Mouse (Mus musculus) cortical plate, adult 2 months (tissue): ENCODE results near the gene Got1.

Experiments
- CTCF ChIP-seq: fragments of 200-500 bp; IDR thresholded peaks from 2 replicates; pipeline ENCODE4 v1.5.1; 2011; ENCODE audit warnings: mild to moderate bottlenecking, control low read depth, low read length; ENCODE audit not compliant: insufficient read depth; ENCODE audit errors: extremely low read depth
- POLR2A ChIP-seq: fragments of 200-500 bp; IDR thresholded peaks from 2 replicates; pipeline ENCODE4 v1.6.1; 2011; ENCODE audit warnings: mild to moderate bottlenecking, low read length, control low read depth; ENCODE audit not compliant: insufficient read depth; ENCODE audit errors: extremely low read depth

DNA sequence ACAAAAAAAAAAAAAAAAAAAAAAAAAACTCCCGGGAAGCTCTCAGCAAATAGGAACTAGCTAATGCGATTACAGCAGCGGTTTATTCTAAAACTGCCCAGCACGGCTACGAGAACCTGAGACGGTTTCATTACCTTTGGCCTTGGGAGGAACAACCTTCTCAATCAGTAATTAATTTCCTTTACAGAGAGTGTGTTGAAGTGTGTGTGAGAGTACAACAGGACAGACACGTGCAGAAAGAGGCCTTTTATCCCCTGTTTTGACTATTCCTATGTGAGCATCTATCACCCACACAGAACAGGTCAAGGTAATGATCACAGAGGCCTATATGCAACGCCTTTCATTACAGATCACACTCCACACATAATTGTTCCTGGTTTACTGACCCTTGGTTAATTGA, 3.0 kb downstream of the Got1 start:
- no peak for TF ChIP-seq CTCF
- no peak for TF ChIP-seq POLR2A
